In the genomic region with DNA sequence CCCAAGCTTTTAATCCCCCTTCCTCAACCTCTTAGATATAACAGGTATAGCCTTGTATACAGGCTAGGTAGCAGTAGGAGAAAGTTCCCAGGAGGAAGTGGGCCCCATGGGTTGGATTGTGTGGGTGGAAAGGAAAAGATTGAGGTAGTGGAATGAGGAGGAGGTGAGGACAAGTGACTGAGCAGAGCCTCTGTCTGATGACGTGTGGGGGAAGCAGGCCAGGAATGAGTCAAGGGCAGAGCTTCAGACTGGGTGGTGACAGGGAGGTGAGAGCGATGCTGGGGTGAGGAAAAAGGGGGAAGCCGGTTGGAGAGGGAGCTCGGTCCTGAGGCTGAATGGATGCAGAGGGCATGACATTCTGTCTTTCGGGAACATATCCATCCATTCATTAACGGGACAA, we compare ENCODE assay signal across 30 mouse cellular contexts. TPM values are rescaled to one million over a fixed set of nuclear protein-coding genes. Genes with fewer than 3 reads are reported as not detected.
A peak's percentile ranks its signal among the peaks of the same experiment; 100 is the strongest.
DNase-seq lines count a peak whose midpoint lies in the region; ATAC-seq lines count a peak whose summit lies in the region.
"Had no signal": no experiment of that assay in that cellular context is flagged by ENCODE, and none has a peak within 500 bp of the region (broad histone marks: within the 10 kb centered on the region; RNA-seq: fewer than 3 reads in every experiment).

No protein-coding gene starts in this region.

- peak; percentile 74 to 79 for DNase-seq in adrenal gland, adult (ENCODE audit: inconsistent age in 2 of 2, low spot score in 1 of 2)
- no peak for DNase-seq in adrenal gland, adult 18-20 months (ENCODE audit: low spot score in 2 of 2)
- no peak for DNase-seq in heart, adult 8-10 months (ENCODE audit: low spot score)
- peak; percentile 80 for DNase-seq in 3T3-L1 (ENCODE audit: low read depth, low spot score)
- peak; percentile 50 for DNase-seq in adrenal gland, postnatal 14 days
- DNase-seq in adipocyte (ENCODE audit: low spot score), result no peak
- DNase-seq: cerebellum, adult 18-20 months; cerebellum, postnatal 14 days; gastrocnemius, postnatal 14 days; heart, adult 11 months; kidney, adult 9 months; kidney, postnatal 14 days; lung, adult 18-20 months; lung, postnatal 10 days; retina, postnatal 1 day had no signal

- 29% methylated on average over 6 of the region's 6 CpGs for WGBS in heart, embryonic 16.5 days
- WGBS in hindbrain, embryonic 16.5 days, result 76% methylated on average over 6 of the region's 6 CpGs

- H3K9me3 ChIP-seq in heart, embryonic 16.5 days (replicated peaks; ENCODE audit: control insufficient read depth, low read length), result no peaks in the 10 kb centered on the region
- H3K9me3 ChIP-seq in hindbrain, embryonic 16.5 days (ENCODE audit: control insufficient read depth, low read length), result no peaks in the 10 kb centered on the region
- H3K9me3 ChIP-seq: forebrain, embryonic 12.5 days; heart, embryonic 15.5 days; limb, embryonic 13.5 days; liver, embryonic 12.5 days; midbrain, embryonic 10.5 days; neural tube, embryonic 13.5 days had no signal

- no peak overlapping the region for H3K27ac ChIP-seq in heart, embryonic 16.5 days (ENCODE audit: low read length)
- no peak overlapping the region for H3K27ac ChIP-seq in hindbrain, embryonic 16.5 days (ENCODE audit: low read depth, low read length)
- H3K27ac ChIP-seq: forebrain, embryonic 12.5 days; heart, embryonic 15.5 days; hindbrain, postnatal 0 days; limb, embryonic 13.5 days; liver, embryonic 12.5 days; midbrain, embryonic 10.5 days; neural tube, embryonic 13.5 days; stomach, postnatal 0 days had no signal

- no peak overlapping the region for H3K4me3 ChIP-seq in heart, embryonic 16.5 days (ENCODE audit: low read length)
- H3K4me3 ChIP-seq in hindbrain, embryonic 16.5 days (ENCODE audit: low read length), result no peak overlapping the region
- H3K4me3 ChIP-seq: forebrain, embryonic 12.5 days; heart, embryonic 15.5 days; limb, embryonic 13.5 days; liver, embryonic 12.5 days; midbrain, embryonic 10.5 days; myocyte; neural tube, embryonic 13.5 days had no signal

- ATAC-seq in heart, embryonic 16.5 days (replicated peaks; ENCODE audit: extremely low read depth, insufficient read depth, low FRiP score), result peak; percentile 45; the same call in 1 of the 2 replicates
- no peak for ATAC-seq in hindbrain, embryonic 16.5 days
- ATAC-seq: hindbrain, postnatal 0 days; intestine, embryonic 16.5 days; liver, embryonic 12.5 days; midbrain, embryonic 16.5 days had no signal

- no peaks in the 10 kb centered on the region for H3K27me3 ChIP-seq in heart, embryonic 16.5 days (ENCODE audit: control insufficient read depth, insufficient read depth, low read length)
- H3K27me3 ChIP-seq in hindbrain, embryonic 16.5 days (replicated peaks; ENCODE audit: control insufficient read depth, insufficient read depth, low read length), result no peaks in the 10 kb centered on the region
- H3K27me3 ChIP-seq: forebrain, embryonic 12.5 days; neural tube, embryonic 13.5 days had no signal

- H3K4me1 ChIP-seq in heart, embryonic 16.5 days (ENCODE audit: control insufficient read depth, insufficient read depth, low read length), result peaks cover 8% of the 10 kb centered on the region
- H3K4me1 ChIP-seq in hindbrain, embryonic 16.5 days (ENCODE audit: control insufficient read depth, insufficient read depth, low read depth, low read length), result no peaks in the 10 kb centered on the region
- H3K4me1 ChIP-seq: limb, embryonic 13.5 days had no signal

- H3K36me3 ChIP-seq in heart, embryonic 16.5 days (ENCODE audit: control insufficient read depth, insufficient read depth), result no peaks in the 10 kb centered on the region
- no peaks in the 10 kb centered on the region for H3K36me3 ChIP-seq in hindbrain, embryonic 16.5 days (ENCODE audit: control insufficient read depth, insufficient read depth, low read length)
- H3K36me3 ChIP-seq: forebrain, embryonic 12.5 days; heart, embryonic 15.5 days; limb, embryonic 13.5 days; liver, embryonic 12.5 days; midbrain, embryonic 10.5 days; neural tube, embryonic 13.5 days had no signal

- H3K9ac ChIP-seq in heart, embryonic 16.5 days (ENCODE audit: low read length), result no peak overlapping the region
- no peak overlapping the region for H3K9ac ChIP-seq in hindbrain, embryonic 16.5 days (ENCODE audit: low read depth, low read length)
- H3K9ac ChIP-seq: forebrain, embryonic 12.5 days; heart, embryonic 15.5 days; limb, embryonic 13.5 days; liver, embryonic 12.5 days; neural tube, embryonic 13.5 days had no signal

- no peak overlapping the region for H3K4me2 ChIP-seq in heart, embryonic 16.5 days (ENCODE audit: low read depth, low read length)
- H3K4me2 ChIP-seq in hindbrain, embryonic 16.5 days (ENCODE audit: low read length), result no peak overlapping the region
- H3K4me2 ChIP-seq: forebrain, embryonic 12.5 days; heart, embryonic 15.5 days; limb, embryonic 13.5 days; liver, embryonic 12.5 days; neural tube, embryonic 13.5 days had no signal

RNA-seq across cellular contexts. Expression of gene Ccl17, which starts 6.7 kb away (rescaled TPM):
- 1 to 10 TPM; 1.4 to 1.8 TPM for total RNA-seq in adrenal gland, adult 18-20 months (2021)
- polyA plus RNA-seq in heart, embryonic 16.5 days (2015; fragmentation: Nextera tagmentation; extraction: Ambion mirVana), result 0.44 and 0.51 TPM in 2 replicates
- total RNA-seq in heart, adult 8-10 months (2022), result not detected
- total RNA-seq in adrenal gland, postnatal 14 days (2021), result 1.1 TPM in 1 of 2 replicates, not detected in the other
- 0.79 and 0.80 TPM in 2 replicates for polyA plus RNA-seq in hindbrain, embryonic 16.5 days (2015; fragmentation: Nextera tagmentation; extraction: Ambion mirVana)
- total RNA-seq: gastrocnemius, postnatal 14 days; hematopoietic stem cell, adult 5-6 weeks; hindbrain, postnatal 0 days had no signal
- polyA plus RNA-seq: embryonic facial prominence, embryonic 11.5 days; midbrain, embryonic 10.5 days; neural tube, embryonic 13.5 days had no signal

RNA-seq across cellular contexts. Expression of gene Cx3cl1, which starts 31.7 kb away (rescaled TPM):
- 10 to 100 TPM; 31.3 to 35.4 TPM for total RNA-seq in adrenal gland, adult 18-20 months (2021)
- polyA plus RNA-seq in heart, embryonic 16.5 days (2015; fragmentation: Nextera tagmentation; extraction: Ambion mirVana), result 8.2 and 9.3 TPM in 2 replicates
- total RNA-seq in heart, adult 8-10 months (2022), result 1 to 10 TPM; 5.7 to 8.2 (median 7.2) TPM
- total RNA-seq in adrenal gland, postnatal 14 days (2021), result 16.2 and 19.2 TPM in 2 replicates
- polyA plus RNA-seq in hindbrain, embryonic 16.5 days (2015; fragmentation: Nextera tagmentation; extraction: Ambion mirVana), result 61.2 and 62.0 TPM in 2 replicates

RNA-seq across cellular contexts. Expression of gene Coq9, which starts 34.6 kb away (rescaled TPM):
- 100 to 1,000 TPM; 178 to 203 TPM for total RNA-seq in adrenal gland, adult 18-20 months (2021)
- polyA plus RNA-seq in heart, embryonic 16.5 days (2015; fragmentation: Nextera tagmentation; extraction: Ambion mirVana), result 194 and 209 TPM in 2 replicates
- 100 to 1,000 TPM; 675 to 794 (median 735) TPM for total RNA-seq in heart, adult 8-10 months (2022)
- total RNA-seq in adrenal gland, postnatal 14 days (2021), result 269 and 282 TPM in 2 replicates
- 67.7 and 69.8 TPM in 2 replicates for polyA plus RNA-seq in hindbrain, embryonic 16.5 days (2015; fragmentation: Nextera tagmentation; extraction: Ambion mirVana)

RNA-seq across cellular contexts. Expression of gene Ciapin1, which starts 34.6 kb away (rescaled TPM):
- total RNA-seq in adrenal gland, adult 18-20 months (2021), result 100 to 1,000 TPM in 1 of 2 experiments, 10 to 100 TPM in 1; 85.5 to 102 TPM
- 88.2 and 98.8 TPM in 2 replicates for polyA plus RNA-seq in heart, embryonic 16.5 days (2015; fragmentation: Nextera tagmentation; extraction: Ambion mirVana)
- total RNA-seq in heart, adult 8-10 months (2022), result 10 to 100 TPM; 72.2 to 85.6 (median 78.5) TPM
- 107 and 122 TPM in 2 replicates for total RNA-seq in adrenal gland, postnatal 14 days (2021)
- polyA plus RNA-seq in hindbrain, embryonic 16.5 days (2015; fragmentation: Nextera tagmentation; extraction: Ambion mirVana), result 190 and 191 TPM in 2 replicates

RNA-seq across cellular contexts. Expression of gene Polr2c, which starts 53.7 kb away (rescaled TPM):
- total RNA-seq in adrenal gland, adult 18-20 months (2021), result 10 to 100 TPM; 61.9 to 65.1 TPM
- 123 and 134 TPM in 2 replicates for polyA plus RNA-seq in heart, embryonic 16.5 days (2015; fragmentation: Nextera tagmentation; extraction: Ambion mirVana)
- 10 to 100 TPM; 65.4 to 71.4 (median 68.7) TPM for total RNA-seq in heart, adult 8-10 months (2022)
- 58.3 and 65.8 TPM in 2 replicates for total RNA-seq in adrenal gland, postnatal 14 days (2021)
- polyA plus RNA-seq in hindbrain, embryonic 16.5 days (2015; fragmentation: Nextera tagmentation; extraction: Ambion mirVana), result 109 and 119 TPM in 2 replicates

Comparison
In these comparisons a context has a peak if more than half of its experiments do, and no peak if none do; other contexts are left out.
1. DNase-seq: peak in adrenal gland, adult (2 of 2), 3T3-L1 (single experiment) and adrenal gland, postnatal 14 days (single experiment); none in adrenal gland, adult 18-20 months (0 of 2), heart, adult 8-10 months (single experiment) and adipocyte (single experiment).